Mouse (Mus musculus): ENCODE results near the gene Sft2d2.

Sft2d2 gene

GRCm38 (mm10) chr1:165193880-165194661, at the start of gene Sft2d2:
Gene Sft2d2, minus strand, starts transcription at chr1:165194438.
- peak; percentile 99 for DNase-seq (ENCODE audit: low read depth, low spot score)

DNA sequence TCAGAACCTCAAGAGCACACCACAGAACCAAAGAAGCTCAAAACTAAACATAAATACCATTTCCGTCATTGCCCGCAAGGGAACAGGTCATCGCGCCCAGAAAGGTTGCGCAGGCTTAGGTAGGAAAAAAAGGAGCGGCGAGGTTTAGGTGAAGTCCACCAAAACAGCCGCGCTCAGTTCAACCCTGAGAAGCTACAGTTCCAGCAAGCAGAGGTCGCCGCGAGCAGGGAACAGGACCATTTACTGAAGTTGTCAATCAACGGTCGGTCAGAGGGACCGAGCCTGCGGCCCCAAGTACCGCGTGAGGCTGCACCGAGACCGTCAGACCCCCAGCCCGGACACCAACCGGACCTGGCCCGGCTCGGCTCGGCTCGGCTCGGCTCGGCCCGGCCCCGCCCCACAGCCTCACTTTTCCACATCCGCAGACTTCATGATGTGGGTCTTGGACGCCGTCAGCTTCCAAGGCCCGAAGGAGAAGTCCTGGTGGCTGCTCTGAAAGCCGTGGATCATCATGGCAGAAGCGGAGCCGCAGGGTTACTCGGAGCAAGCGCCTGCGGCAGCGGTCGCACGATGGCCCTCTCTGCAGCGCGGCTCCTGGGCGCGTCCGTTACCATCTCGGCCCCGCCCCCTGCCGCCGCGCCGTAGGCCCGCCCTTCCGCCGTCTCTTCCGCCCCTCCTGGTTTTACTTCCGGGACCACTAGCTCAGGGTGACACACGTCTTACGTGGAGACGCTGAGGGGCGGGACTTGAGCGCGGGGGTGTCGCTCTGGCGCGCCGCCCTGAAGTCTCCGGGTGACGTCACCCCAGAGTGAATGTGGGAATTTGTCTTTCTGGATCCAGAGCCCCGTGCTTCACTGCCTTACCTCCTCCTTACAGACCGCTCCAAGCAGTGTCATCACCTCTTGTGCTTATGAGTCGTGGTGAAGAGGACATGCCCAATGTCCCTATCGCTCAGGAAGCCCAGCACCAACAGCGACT, 42.4 kb upstream of the Sft2d2 start, which contains the start of gene Tiprl:
Gene Tiprl (minus strand): TSS at position 676 of the 978 bp plus-strand sequence.
- peak; percentile 98 for DNase-seq (ENCODE audit: low read depth, low spot score)

DNA sequence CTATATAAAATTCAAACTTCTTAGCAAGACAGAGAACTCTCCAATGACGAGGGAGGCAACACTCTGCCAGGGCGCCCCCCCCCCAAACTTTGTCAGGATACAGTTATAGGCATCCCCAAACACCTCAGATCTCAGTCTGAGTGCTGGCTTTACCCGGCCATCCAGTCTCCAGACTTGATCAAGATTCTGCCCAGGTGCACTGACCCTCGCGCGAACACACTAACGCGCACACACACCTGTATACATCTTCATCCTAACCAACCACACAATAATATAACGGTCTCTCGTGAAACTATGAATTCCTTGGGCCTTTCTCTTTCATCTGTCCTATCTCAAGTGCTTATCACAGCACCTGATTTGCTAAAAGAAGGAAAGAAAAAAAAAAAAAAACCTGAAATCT, 41.6 kb upstream of the Sft2d2 start:
- no peak for DNase-seq (ENCODE audit: low read depth, low spot score)

DNA sequence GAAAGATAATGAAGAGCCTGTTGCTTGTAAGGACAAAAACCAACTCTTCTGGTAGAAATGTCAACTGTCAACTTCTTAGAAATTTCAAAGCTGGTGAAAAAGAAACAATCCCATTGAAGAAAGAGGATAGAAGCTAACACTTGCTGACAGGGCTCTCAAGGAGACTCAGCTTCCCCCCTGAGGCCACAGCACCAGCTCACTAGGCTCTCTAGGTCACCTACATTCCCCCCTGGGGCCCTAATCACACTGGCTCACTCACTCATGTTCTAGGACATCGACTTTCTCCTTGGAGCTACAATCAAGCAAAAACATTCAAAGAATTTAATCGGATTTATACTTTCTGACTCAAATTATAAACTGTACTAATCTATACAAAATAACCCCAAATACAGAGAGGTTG, 39.6 kb upstream of the Sft2d2 start:
- no peak for DNase-seq (ENCODE audit: low read depth, low spot score)

- DNase-seq (ENCODE audit: low read depth, low spot score), result peak; percentile 44
These were observed 36.5 kb upstream of the Sft2d2 start for GRCm38 (mm10) chr1:165230691-165231090.

- DNase-seq (ENCODE audit: low read depth, low spot score), result no peak
These were observed 35.3 kb upstream of the Sft2d2 start for GRCm38 (mm10) chr1:165229577-165229976.

DNA sequence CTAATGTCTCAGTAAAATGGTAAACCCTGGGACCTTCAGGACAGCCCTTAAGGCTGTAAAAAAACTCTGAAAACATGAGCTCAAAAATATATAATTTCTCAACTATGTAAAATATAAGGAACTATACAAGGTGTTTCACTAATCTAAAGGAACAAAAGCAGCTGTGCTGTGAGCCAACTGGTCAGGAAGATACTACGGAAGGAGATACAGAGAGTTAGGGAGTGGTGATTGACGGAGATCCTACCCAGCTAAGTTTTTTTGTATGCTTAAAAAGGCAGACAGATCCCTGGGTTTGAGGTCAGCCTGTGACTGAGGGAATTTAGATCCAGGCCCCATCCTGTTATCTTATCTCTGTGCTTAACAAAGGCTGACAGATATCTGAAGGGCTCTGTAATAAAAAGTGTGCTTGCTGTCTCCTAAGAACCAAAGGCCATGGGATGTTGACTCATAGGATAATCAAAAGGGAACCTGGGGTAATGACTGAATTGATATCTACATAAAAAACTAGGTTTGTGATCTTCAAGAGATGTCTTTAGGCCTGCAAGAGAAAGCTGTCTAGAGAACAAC, 22.9 kb upstream of the Sft2d2 start:
- no peak for DNase-seq (ENCODE audit: low read depth, low spot score)

DNA sequence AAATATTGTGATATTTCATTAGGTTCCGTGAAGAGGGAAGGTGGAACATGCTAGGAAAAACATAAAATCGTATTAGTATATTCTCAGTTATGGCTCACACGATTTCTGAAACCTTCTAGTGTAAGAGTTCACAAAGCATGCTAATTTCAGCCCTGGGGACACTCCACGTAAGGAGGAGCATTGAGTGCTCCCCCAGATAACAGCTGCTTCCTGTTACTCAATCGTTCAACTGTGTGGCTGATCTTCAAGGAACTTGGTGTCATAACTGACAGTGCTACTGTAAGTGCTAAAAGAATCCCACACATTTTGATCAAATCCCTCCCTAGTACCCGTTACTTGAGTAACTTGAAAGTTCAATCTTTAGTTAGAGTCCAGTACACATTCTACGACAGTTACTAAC, 21.6 kb upstream of the Sft2d2 start:
- no peak for DNase-seq (ENCODE audit: low read depth, low spot score)

DNA sequence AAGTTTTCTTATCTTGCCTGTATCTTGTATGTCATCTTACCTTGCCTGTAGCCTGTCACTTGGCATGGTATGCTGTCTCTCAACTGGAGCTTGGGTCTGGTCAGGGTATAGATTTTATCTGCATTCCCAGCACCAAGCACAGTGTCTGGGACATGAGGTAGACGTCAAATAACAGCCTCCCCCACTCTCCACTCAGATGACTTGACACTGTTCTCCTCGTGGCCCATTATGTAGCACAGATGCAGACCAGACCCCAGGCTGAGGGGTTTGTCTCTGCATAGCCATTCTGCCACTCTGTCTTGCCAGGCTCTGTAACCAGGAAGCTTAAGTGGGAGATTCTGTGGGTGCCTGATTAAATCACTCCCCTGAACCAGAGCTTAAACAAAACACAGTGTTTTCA, 11.4 kb upstream of the Sft2d2 start:
- DNase-seq (ENCODE audit: low read depth, low spot score), result no peak

DNA sequence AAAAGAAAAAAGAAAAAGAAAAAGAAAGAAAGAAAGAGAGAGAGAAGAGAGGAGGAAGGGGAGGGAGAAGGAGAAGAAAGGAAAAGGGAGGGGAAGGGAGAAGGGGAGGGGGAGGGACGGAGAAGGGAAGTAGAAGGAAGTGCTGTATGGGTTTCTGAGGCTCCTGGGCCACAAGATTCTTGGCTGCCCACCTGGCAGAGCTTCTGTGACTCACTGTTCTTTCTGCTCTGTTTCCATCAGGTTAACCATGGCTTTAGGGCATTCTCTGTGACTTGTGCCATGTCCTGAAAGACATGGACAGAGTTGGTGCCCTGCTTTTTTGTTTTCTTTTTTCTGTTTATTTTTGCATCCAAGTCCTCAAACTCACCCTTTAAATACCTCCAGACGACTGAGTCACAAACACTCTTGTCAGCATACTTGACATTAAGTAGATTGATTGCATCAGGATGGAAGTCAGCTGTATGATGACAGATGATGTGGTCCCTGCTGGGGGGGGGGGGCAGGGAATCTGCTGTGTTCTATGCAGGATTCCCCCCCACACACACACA, 9.3 kb upstream of the Sft2d2 start:
- no peak for DNase-seq (ENCODE audit: low read depth, low spot score)

DNA sequence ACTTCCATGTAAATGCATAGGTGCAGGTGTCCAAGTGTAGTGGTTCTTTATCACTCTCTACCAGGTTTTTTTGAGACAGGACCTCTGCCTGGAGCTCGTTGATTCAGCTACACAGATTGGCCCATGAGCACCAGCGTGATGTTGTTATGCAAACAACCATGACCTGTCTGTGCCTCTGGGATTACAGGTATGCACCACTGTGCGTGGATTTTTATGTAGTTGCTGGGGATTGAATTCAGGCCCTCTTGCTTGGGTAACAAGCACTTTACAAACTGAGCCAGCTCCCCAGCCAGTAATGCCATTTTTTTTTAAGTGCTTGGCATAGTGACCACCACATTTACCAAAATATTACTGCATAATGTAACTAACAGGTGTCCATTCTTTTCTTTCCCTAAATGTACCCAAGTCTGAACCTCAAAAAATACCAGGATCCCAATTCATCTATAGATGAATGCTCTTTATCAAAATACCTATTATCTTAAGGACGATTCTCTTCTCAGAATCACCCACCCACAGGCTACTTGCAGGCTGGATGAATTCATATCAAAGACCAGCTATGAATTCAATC, 7.3 kb upstream of the Sft2d2 start:
- no peak for DNase-seq (ENCODE audit: low read depth, low spot score)

GRCm38 (mm10) chr1:165200748-165201147, 6.5 kb upstream of the Sft2d2 start:
- DNase-seq (ENCODE audit: low read depth, low spot score), result peak; percentile 33

GRCm38 (mm10) chr1:165199639-165200038, 5.4 kb upstream of the Sft2d2 start:
- DNase-seq (ENCODE audit: low read depth, low spot score), result no peak

DNA sequence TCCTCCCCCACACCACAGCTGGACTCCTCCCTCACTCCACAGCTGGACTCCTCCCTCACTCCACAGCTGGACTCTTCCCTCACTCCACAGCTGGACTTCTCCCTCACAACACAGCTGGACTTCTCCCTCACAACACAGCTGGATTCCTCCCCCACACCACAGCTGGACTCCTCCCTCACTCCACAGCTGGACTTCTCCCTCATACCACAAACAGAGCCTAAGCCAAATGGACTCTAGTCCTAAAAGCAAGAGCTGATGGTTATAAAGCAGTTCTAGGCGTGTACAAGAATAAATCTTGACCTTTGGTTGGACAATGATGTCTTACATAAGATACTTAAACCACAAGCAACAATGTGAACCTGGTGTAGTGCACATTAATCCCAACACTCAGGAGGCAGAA, 4.7 kb upstream of the Sft2d2 start:
- DNase-seq (ENCODE audit: low read depth, low spot score), result no peak

GRCm38 (mm10) chr1:165197875-165198274, 3.6 kb upstream of the Sft2d2 start:
- no peak for DNase-seq (ENCODE audit: low read depth, low spot score)

- peak; percentile 54 for DNase-seq (ENCODE audit: low read depth, low spot score)
These were observed 1.2 kb upstream of the Sft2d2 start for GRCm38 (mm10) chr1:165195396-165195960.

DNA sequence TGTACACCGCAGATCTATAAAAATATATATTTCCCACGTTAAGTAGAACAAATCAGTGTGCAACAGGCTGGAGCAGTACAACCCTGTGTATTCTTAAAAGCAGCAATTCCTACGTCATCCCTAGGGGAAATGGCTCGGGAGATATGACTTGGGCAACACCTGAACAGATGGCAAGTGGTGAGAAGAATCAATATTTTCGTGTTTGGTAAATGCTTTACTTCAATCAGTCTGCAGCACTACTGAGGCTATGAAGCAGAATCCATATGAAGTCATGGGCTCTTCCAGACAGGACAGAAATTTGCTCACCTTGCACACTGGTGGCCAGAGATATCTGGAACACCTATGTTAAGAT, 400 bp upstream of the Sft2d2 start:
- no peak for DNase-seq (ENCODE audit: low read depth, low spot score)

GRCm38 (mm10) chr1:165193426-165193825, 812 bp downstream of the Sft2d2 start:
- DNase-seq (ENCODE audit: low read depth, low spot score), result no peak

GRCm38 (mm10) chr1:165192714-165193264, 1.4 kb downstream of the Sft2d2 start:
- DNase-seq (ENCODE audit: low read depth, low spot score), result peak; percentile 73

DNA sequence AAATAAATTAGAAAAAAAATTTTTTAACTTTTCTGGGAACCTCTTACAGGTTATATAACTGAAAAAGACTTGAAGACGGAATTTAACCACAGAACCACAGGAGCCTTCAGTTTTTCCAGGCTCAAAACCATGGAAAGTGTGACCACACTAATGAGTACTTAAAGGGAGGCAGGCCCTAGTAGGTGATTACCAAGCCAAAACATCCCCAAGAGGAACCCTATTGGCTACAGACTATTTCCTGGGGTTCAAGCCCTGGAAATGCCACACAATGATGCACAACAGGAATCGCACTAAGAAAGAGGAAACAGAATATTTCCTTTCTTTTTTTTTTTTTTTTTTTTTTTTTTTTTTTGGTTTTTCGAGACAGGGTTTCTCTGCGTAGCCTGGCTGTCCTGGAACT, 2.1 kb downstream of the Sft2d2 start:
- peak; percentile 23 for DNase-seq (ENCODE audit: low read depth, low spot score)

GRCm38 (mm10) chr1:165191611-165192010, 2.6 kb downstream of the Sft2d2 start:
- no peak for DNase-seq (ENCODE audit: low read depth, low spot score)
